Mouse (Mus musculus) heart, postnatal 0 days (tissue): Measurements from ENCODE around the gene H2-Oa.

Source experiments
- CTCF ChIP-seq: IDR thresholded peaks from 2 replicates; pipeline ENCODE4 v1.5.1; 2016; ENCODE audit warnings: antibody characterized with exemption, control low read depth, low read depth
- EP300 ChIP-seq: IDR thresholded peaks from 2 replicates; pipeline ENCODE4 v1.6.1; 2016; ENCODE audit warnings: antibody characterized with exemption, low read depth

DNA sequence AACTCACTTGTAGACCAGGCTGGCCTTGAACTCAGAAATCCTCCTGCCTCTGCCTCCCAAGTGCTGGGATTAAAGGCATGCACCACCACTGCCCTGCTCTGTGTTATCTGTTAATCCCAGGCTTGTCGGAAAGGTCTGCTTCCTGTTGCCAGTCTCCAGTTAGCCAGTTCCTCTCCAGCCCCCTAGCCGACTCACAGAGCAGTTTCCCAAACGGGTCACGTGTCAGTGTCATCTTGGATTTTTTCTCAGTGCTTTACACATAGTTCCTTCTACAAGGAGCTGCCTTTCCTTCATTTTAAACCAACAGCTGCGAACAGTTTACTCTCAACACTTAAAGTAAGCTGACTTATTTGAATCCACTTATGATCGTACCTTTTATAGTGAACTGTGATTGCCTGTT, 32.5 kb downstream of the H2-Oa start:
- TF ChIP-seq CTCF = no peak
- no peak for TF ChIP-seq EP300
